Mouse (Mus musculus) cerebellum, adult 2 months (tissue): ENCODE data around the gene Nos1. TPM values are rescaled to one million over a fixed set of nuclear protein-coding genes. Genes with fewer than 3 reads are reported as not detected.
A peak's percentile ranks its signal among the peaks of the same experiment; 100 is the strongest.

Source experiments
- DNase-seq, 2 experiments: peaks; one replicate each; pipeline ENCODE4 v3.0.0; 2021
- H3K27ac ChIP-seq: fragments of 200-500 bp; 2 replicates; pipeline ENCODE4 v1.5.1; 2012; ENCODE audit warnings: low read length, control low read depth, inconsistent platforms; ENCODE audit not compliant: insufficient read depth
- H3K27me3 ChIP-seq: fragments of 200-500 bp; 2 replicates; pipeline ENCODE4 v1.6.1; 2012; ENCODE audit warnings: inconsistent platforms, mild to moderate bottlenecking, low read length, moderate library complexity; ENCODE audit not compliant: control insufficient read depth, insufficient read depth
- H3K4me1 ChIP-seq: fragments of 200-500 bp; 2 replicates; pipeline ENCODE4 v1.6.1; 2011; ENCODE audit warnings: low read length; ENCODE audit not compliant: control insufficient read depth, insufficient read depth
- H3K4me3 ChIP-seq: fragments of 200-500 bp; replicated peaks from 2 replicates; pipeline ENCODE3; 2011; ENCODE audit warnings: mild to moderate bottlenecking, low read depth, low read length, control low read depth; ENCODE audit not compliant: insufficient read depth
- CTCF ChIP-seq: fragments of 200-500 bp; IDR thresholded peaks from 2 replicates; pipeline ENCODE4 v1.5.1; 2011; ENCODE audit warnings: low read depth, mild to moderate bottlenecking, control low read depth, low read length, moderate library complexity, borderline replicate concordance; ENCODE audit not compliant: insufficient read depth
- POLR2A ChIP-seq: fragments of 200-500 bp; IDR thresholded peaks from 2 replicates; pipeline ENCODE4 v1.6.1; 2011; ENCODE audit warnings: low read length, control low read depth, borderline replicate concordance; ENCODE audit not compliant: insufficient read depth
- WGBS: fragments of 180-500 bp; shearing (Covaris S2); methylation state at CpG from one replicate; pipeline ENCODE4 v1.1.7; 2018; 5-methylcytosine and 5-hydroxymethylcytosine counted together
- polyA plus RNA-seq: library from polyadenylated mRNA; depleted of rRNA; stranded (reverse); fragments of >200 nt; gene quantifications from 2 replicates; pipeline ENCODE4 v1.2.3, GENCODE M21; 2012

Nos1 gene
- polyA plus RNA-seq, 1 experiment: 28.0 TPM

GRCm38 (mm10) chr5:117921786-117922528, 141.1 kb downstream of the Nos1 start:
- DNase-seq: no peak
- WGBS: 92% methylated on average over 12 of the region's 12 CpGs
- TF ChIP-seq POLR2A (no peak), CTCF (no peak)
- H3K4me1 ChIP-seq: no peaks in the 10 kb centered on the region
- H3K27me3 ChIP-seq: no peaks in the 10 kb centered on the region
- no peak overlapping the region for H3K4me3 ChIP-seq
- no peak overlapping the region for H3K27ac ChIP-seq

GRCm38 (mm10) chr5:117923688-117924087, 142.9 kb downstream of the Nos1 start:
- H3K4me3 ChIP-seq: no peak overlapping the region
- TF ChIP-seq POLR2A (no peak), CTCF (no peak)
- no peak for DNase-seq
- no peak overlapping the region for H3K27ac ChIP-seq
- no peaks in the 10 kb centered on the region for H3K27me3 ChIP-seq
- no peaks in the 10 kb centered on the region for H3K4me1 ChIP-seq
- WGBS: 64% methylated on average over 6 of the region's 6 CpGs

- H3K27ac ChIP-seq: no peak overlapping the region
- WGBS: 97% methylated on average over 2 of the region's 2 CpGs
- no peak overlapping the region for H3K4me3 ChIP-seq
- TF ChIP-seq POLR2A (no peak), CTCF (no peak; the same call in 1 of the 2 replicates)
- peaks cover 2% of the 10 kb centered on the region; the same call in 1 of the 2 replicates for H3K4me1 ChIP-seq
- H3K27me3 ChIP-seq: no peaks in the 10 kb centered on the region
- DNase-seq: no peak
These were observed 147.7 kb downstream of the Nos1 start for GRCm38 (mm10) chr5:117928553-117928952.

GRCm38 (mm10) chr5:117932222-117932621, 151.4 kb downstream of the Nos1 start:
- H3K4me1 ChIP-seq: peaks cover 12% of the 10 kb centered on the region
- 77% methylated on average over 2 of the region's 2 CpGs for WGBS
- DNase-seq: no peak
- H3K27ac ChIP-seq: no peak overlapping the region
- no peak for TF ChIP-seq CTCF
- TF ChIP-seq POLR2A: no peak
- H3K27me3 ChIP-seq: no peaks in the 10 kb centered on the region
- H3K4me3 ChIP-seq: no peak overlapping the region

- H3K4me3 ChIP-seq: no peak overlapping the region
- 5% methylated on average over 7 of the region's 9 CpGs for WGBS
- H3K4me1 ChIP-seq: peaks cover 16% of the 10 kb centered on the region
- H3K27ac ChIP-seq: no peak overlapping the region
- TF ChIP-seq POLR2A (no peak), CTCF (peak; percentile 84)
- peak; percentile 84 to 89 for DNase-seq
- H3K27me3 ChIP-seq: no peaks in the 10 kb centered on the region
These were observed 152.0 kb downstream of the Nos1 start for GRCm38 (mm10) chr5:117932862-117933261.

- Histone ChIP-seq H3K27me3 (no peaks in the 10 kb centered on the region), H3K4me3 (no peak overlapping the region), H3K4me1 (peaks cover 18% of the 10 kb centered on the region), H3K27ac (no peak overlapping the region)
- DNase-seq: peak; percentile 27 to 39
- WGBS: 32% methylated on average over 16 of the region's 16 CpGs
- TF ChIP-seq CTCF (no peak), POLR2A (no peak)
These were observed 155.5 kb downstream of the Nos1 start for GRCm38 (mm10) chr5:117936346-117936745.

GRCm38 (mm10) chr5:117937186-117937585, 156.4 kb downstream of the Nos1 start:
- DNase-seq: peak; percentile 75 to 86
- no peak overlapping the region for H3K4me3 ChIP-seq
- H3K4me1 ChIP-seq: peaks cover 18% of the 10 kb centered on the region
- TF ChIP-seq CTCF (no peak), POLR2A (no peak)
- WGBS: 16% methylated on average over 3 of the region's 3 CpGs
- H3K27ac ChIP-seq: no peak overlapping the region
- H3K27me3 ChIP-seq: no peaks in the 10 kb centered on the region

- DNase-seq: peak; percentile 25 to 37
- H3K4me1 ChIP-seq: peaks cover 16% of the 10 kb centered on the region
- H3K27me3 ChIP-seq: no peaks in the 10 kb centered on the region
- H3K4me3 ChIP-seq: no peak overlapping the region
- TF ChIP-seq CTCF: peak; percentile 39; the same call in 1 of the 2 replicates
- TF ChIP-seq POLR2A: no peak
- 73% methylated on average over 14 of the region's 14 CpGs for WGBS
- H3K27ac ChIP-seq: no peak overlapping the region
These were observed 157.3 kb downstream of the Nos1 start for GRCm38 (mm10) chr5:117938182-117938581.
